Mouse (Mus musculus) induced T-regulatory cell, adult 2 months (primary cell): ENCODE measurements at regions not wholly inside any gene's neighbourhood (a gene's known extent, or its start where the extent isn't known, plus 50 kb on each side); places are given as distances from the start of the nearest gene placed in this dataset.

Source experiments
- DNase-seq: peaks from one replicate; pipeline ENCODE4 v3.0.0-alpha.2; 2012; ENCODE audit warnings: low read depth

GRCm38 (mm10) chr1:142838663-142839062 lies 801.8 kb upstream of the B3galt2 start:
- DNase-seq, result no peak

GRCm38 (mm10) chr1:142867024-142867700 lies 773.3 kb upstream of the B3galt2 start:
- DNase-seq, result no peak

DNA sequence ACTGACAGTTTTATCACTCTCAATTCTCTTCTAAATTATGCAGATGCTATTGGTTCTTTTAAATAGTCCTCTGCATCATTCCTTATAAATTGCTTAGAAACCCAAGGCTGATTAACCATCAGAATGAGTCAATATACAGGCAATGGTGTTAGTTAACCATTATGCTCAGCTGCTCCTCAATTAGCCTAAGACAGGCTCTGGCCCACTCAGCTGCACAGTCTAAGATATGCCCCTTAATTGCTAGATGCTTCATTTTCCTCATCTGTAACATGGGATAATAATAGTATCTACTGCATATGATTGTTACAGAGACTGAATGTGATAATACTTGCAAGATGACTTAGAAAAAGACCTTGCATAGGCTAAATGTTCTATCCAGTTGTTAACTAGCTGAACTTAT lies 748.6 kb upstream of the B3galt2 start:
- DNase-seq, result no peak

GRCm38 (mm10) chr1:142893156-142893555 lies 747.3 kb upstream of the B3galt2 start:
- DNase-seq, result no peak

- DNase-seq, result no peak
These were observed 746.3 kb upstream of the B3galt2 start for GRCm38 (mm10) chr1:142894145-142894544.

- DNase-seq, result no peak
These were observed 745.4 kb upstream of the B3galt2 start for GRCm38 (mm10) chr1:142895081-142895480.

DNA sequence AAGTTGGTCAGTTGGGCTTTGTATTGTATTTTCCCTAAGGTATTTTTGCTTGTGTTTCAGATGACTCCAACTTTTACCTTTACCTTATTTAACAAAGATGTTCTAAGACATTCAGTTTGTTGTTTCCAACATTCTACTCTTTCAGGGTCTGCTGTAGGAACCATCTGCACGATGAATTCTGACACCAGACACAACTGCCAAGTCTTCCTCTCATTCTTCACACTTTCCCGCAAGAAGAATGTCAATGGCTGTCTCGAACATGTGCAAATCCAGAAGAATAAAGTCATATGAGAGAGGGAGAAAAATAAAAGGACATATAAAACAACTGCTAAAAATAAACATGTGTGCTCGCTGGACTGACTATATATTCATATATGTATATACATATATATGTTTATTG lies 730.6 kb upstream of the B3galt2 start:
- no peak for DNase-seq

GRCm38 (mm10) chr1:142956686-142957085 lies 683.8 kb upstream of the B3galt2 start:
- no peak for DNase-seq

- DNase-seq, result no peak
These were observed 669.0 kb upstream of the B3galt2 start for GRCm38 (mm10) chr1:142971475-142971874.

DNA sequence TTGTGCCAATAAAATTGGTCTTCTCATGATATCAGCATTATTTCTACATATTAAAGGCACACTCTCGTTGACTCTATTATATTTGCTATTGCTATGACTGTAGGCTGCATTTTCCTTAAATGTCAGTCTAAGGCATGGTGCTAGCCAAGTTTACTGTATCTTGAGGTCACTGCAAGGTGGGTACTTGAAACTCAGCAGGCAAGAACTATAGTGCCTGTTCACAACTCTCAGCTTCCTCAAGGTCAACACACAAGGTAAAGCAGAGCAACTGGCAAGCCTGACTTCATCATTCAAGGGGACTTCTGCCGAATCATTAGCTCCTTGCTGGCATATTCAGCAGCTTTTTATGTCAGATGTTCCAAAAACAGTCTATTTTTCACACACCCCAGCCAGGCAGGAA lies 667.1 kb upstream of the B3galt2 start:
- DNase-seq, result no peak

DNA sequence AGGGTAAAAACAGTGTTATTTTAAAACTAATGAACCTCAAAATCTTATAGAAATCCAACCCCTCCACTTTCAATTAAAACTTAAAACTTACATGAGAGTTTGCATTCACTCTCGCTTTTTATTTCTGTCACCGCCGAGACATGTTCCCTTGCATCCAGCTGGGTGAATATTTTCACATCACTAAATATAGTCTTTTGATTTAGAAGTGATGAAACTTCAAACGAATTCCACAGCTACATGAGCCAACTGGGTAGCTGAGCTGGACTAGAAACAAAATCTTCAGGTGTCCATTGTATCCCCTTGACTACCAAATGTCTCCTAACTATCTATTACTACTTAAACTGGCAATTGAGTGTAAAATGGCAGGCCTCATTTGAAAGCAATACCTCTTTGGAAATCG lies 657.5 kb upstream of the B3galt2 start:
- no peak for DNase-seq

- DNase-seq, result no peak
These were observed 656.8 kb upstream of the B3galt2 start for GRCm38 (mm10) chr1:142983641-142984040.

GRCm38 (mm10) chr1:142985516-142985915 lies 654.9 kb upstream of the B3galt2 start:
- DNase-seq, result no peak

DNA sequence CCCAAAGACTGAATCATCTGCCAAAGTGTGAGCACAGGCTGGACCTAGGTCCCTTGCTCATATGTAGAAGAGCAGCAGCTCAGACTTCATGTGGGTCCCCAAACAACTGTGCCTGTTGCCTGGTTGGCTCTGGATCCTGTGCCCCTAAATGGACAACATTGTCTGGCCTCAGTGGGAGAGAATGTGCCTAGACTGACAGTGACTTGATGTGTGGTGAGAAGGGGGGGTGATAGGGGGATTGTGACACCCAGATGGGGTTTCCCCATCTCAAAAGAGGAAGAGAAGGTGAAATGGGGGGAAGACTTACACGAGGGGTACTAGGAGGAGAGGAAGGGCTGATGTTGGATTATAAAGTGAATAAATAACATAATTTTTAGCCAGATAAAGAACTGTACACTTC lies 640.2 kb upstream of the B3galt2 start:
- no peak for DNase-seq

GRCm38 (mm10) chr1:143001112-143001511 lies 639.4 kb upstream of the B3galt2 start:
- no peak for DNase-seq

- DNase-seq, result no peak
These were observed 634.4 kb upstream of the B3galt2 start for GRCm38 (mm10) chr1:143006045-143006444.

DNA sequence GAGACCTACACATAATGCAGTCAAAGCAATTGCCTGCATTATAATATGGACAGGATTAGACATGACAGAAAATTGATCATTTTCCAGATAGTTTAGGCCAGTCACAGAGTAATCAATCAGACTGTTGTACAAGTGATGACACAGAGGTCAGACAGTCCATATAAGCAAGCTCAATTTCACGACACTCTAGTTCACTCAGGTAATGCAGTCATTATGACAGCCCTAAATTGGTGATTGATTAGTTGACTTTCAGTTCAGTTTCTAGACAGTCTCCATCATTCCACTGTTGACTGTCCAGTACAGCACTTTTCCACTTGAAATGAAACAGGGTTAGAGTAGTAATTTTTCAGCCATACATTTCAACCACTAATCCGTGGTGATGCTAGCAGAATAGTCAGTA lies 620.5 kb upstream of the B3galt2 start:
- no peak for DNase-seq

- no peak for DNase-seq
These were observed 587.3 kb upstream of the B3galt2 start for GRCm38 (mm10) chr1:143053161-143053560.

GRCm38 (mm10) chr1:143053599-143053998 lies 586.9 kb upstream of the B3galt2 start:
- no peak for DNase-seq

DNA sequence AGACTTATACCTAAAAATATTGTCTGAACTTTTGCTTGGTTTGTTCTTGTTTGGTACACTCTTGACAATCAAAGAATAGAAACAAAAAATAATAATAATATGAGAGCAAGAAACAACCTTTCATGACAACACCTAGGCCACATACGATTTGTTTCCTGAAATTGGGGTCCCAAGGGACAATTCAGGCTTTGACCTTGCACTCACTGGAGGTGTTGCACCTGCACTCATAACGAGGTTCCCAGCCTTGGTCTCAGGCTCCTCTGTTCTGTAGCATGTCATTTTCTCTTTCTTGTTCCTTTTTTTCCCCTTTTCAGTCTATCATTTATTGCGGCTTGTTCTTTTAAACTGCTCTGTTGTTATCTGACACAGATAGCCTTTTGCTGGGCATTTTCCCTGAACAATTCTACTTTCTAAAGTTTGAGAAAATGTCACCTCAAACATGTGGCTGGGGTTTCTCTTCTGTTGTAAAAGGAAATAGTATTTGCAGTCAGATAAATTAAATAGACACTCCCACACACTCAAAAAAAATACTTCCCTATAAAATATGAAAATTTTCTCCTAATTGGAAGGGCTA lies 585.9 kb upstream of the B3galt2 start:
- no peak for DNase-seq

DNA sequence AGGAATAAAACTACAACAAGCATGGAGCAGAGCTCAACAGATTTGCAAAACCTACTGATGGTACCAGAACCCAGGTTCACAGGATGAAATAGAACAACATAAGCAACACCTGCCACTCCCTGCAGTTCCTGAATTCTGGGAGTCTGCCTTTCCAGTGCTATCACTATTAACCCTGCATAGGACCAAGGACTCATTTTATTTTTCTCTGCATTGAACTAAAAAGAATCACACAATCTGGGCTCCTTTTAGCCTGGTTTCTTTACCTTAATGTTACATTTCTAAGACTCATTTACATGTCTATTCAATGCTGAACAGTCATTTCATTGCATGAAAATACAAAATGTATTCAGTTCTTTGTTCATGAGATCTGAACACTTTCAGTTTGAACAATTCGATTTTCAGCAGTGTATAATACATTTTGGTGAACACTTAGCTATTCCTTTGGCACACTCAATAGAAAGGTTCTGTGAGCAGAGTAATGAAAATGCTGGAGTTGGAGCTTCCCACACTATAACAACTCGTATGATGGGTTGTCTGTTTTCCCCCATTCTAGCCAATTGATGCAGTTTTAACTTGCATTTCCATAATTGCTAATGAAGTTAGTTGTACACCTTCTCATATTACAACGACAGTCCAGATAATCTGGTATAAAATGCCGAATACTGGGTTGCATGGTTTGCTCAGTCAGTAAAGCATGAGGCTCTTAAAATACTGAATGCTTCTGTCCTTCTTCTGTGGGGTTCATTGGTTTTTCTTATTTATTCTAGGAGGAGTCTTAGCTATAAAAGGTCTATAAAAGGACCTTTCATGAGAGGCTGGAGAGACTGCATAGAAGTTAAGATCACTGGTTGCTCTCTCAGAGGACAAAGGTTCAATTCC lies 579.5 kb upstream of the B3galt2 start:
- no peak for DNase-seq

DNA sequence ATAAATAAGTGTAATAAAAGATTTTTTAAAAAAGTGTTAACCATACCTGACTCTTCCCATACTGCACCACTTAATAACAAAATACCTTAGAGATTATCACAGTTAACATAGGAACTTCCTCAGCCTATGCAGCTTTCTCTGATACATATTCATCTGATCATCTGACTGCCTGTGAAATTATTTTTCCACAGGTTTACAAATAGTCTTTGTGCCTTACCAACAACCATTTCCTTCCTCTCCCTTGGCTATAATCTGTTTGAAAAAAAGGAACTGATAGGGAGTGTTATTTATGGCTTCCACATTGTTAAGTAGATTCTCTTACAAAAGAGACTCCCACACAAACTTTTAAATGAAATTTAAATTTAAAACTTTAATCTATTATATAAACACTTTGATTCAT lies 575.0 kb upstream of the B3galt2 start:
- no peak for DNase-seq

- DNase-seq, result no peak
These were observed 568.6 kb upstream of the B3galt2 start for GRCm38 (mm10) chr1:143071781-143072382.
